27 mouse cellular contexts compared by ENCODE assay signal in genomic region chr9:75413206-75413605, GRCm38 (mm10). TPM values are rescaled to one million over a fixed set of nuclear protein-coding genes. Genes with fewer than 3 reads are reported as not detected.
DNase-seq lines count a peak whose midpoint lies in the region; TF ChIP-seq lines count a peak whose summit lies in the region.
"Had no signal": no experiment of that assay in that cellular context is flagged by ENCODE, and none has a peak within 500 bp of the region (broad histone marks: within the 10 kb centered on the region; RNA-seq: fewer than 3 reads in every experiment).

No protein-coding gene starts in this region.

- H3K9me3 ChIP-seq in heart, embryonic 10.5 days = no peaks in the 10 kb centered on the region
- H3K9me3 ChIP-seq in E14TG2a.4 (ENCODE audit: low read length) = no peaks in the 10 kb centered on the region
- H3K9me3 ChIP-seq in limb, embryonic 10.5 days (replicated peaks) = no peaks in the 10 kb centered on the region
- H3K9me3 ChIP-seq: forebrain, embryonic 13.5 days; heart, embryonic 15.5 days; hindbrain, embryonic 12.5 days; liver, embryonic 13.5 days; midbrain, embryonic 13.5 days; neural tube, embryonic 15.5 days had no signal

- H3K27ac ChIP-seq in heart, embryonic 10.5 days = 0 out of 2 replicates have a peak overlapping the region, but pooled peaks have one; percentile 16
- peak overlapping the region; percentile 77 for H3K27ac ChIP-seq in thymus, adult 2 months (ENCODE audit: control insufficient read depth, insufficient read depth, low read length)
- H3K27ac ChIP-seq in limb, embryonic 10.5 days = peak overlapping the region; percentile 61
- H3K27ac ChIP-seq: forebrain, embryonic 13.5 days; heart, embryonic 15.5 days; hindbrain, embryonic 12.5 days; hindbrain, postnatal 0 days; left cerebral cortex, adult 2 months; liver, embryonic 13.5 days; midbrain, embryonic 13.5 days; neural tube, embryonic 15.5 days had no signal

- no peak for TF ChIP-seq CTCF in thymus, adult 2 months (IDR thresholded peaks at IDR 0.05; ENCODE audit: borderline replicate concordance, control insufficient read depth, extremely low read depth, insufficient read depth, low read length, poor library complexity)
- no peak for TF ChIP-seq CTCF in E14TG2a.4 (conservative IDR thresholded peaks at IDR 0.05; ENCODE audit: low read length)

- H3K4me1 ChIP-seq in heart, embryonic 10.5 days = peaks cover 32% of the 10 kb centered on the region
- peaks cover 25% of the 10 kb centered on the region for H3K4me1 ChIP-seq in thymus, adult 2 months (replicated peaks; ENCODE audit: control insufficient read depth, insufficient read depth, low read length)
- H3K4me1 ChIP-seq in E14TG2a.4 (replicated peaks; ENCODE audit: low read depth, low read length) = peaks cover 86% of the 10 kb centered on the region
- peaks cover 37% of the 10 kb centered on the region for H3K4me1 ChIP-seq in limb, embryonic 10.5 days

- WGBS in heart, embryonic 10.5 days = 47% methylated on average over 5 of the region's 5 CpGs
- WGBS in thymus, adult 2 months = 90% methylated on average over 5 of the region's 5 CpGs
- 67% methylated on average over 5 of the region's 5 CpGs for WGBS in limb, embryonic 10.5 days

- H3K36me3 ChIP-seq in heart, embryonic 10.5 days = no peaks in the 10 kb centered on the region
- no peaks in the 10 kb centered on the region for H3K36me3 ChIP-seq in thymus, adult 2 months (ENCODE audit: control insufficient read depth, insufficient read depth, low read length)
- peaks cover 61% of the 10 kb centered on the region for H3K36me3 ChIP-seq in E14TG2a.4 (ENCODE audit: insufficient read depth, low read length)
- H3K36me3 ChIP-seq in limb, embryonic 10.5 days = no peaks in the 10 kb centered on the region
- H3K36me3 ChIP-seq: heart, embryonic 15.5 days; hindbrain, embryonic 12.5 days; liver, embryonic 13.5 days; midbrain, embryonic 13.5 days; neural tube, embryonic 15.5 days had no signal

- intact Hi-C loops in heart, postnatal 25 days (cut with DNase I) = no loop called here
- intact Hi-C loops in left cerebral cortex, postnatal 36 days (cut with DNase I) = loop anchor here (5.0 kb wide), 1 partner anchor 91 kb away; no protein-coding TSS in a partner anchor

- no peak for TF ChIP-seq POLR2A in thymus, adult 2 months (IDR thresholded peaks at IDR 0.05; ENCODE audit: control insufficient read depth, extremely low read depth, insufficient read depth, low read length, poor library complexity)

- H3K4me3 ChIP-seq in heart, embryonic 10.5 days = no peak overlapping the region
- H3K4me3 ChIP-seq in thymus, adult 2 months (ENCODE audit: control insufficient read depth, insufficient read depth, low read length) = no peak overlapping the region
- 0 out of 2 replicates have a peak overlapping the region, but pooled peaks have one; percentile 0 for H3K4me3 ChIP-seq in E14TG2a.4 (replicated peaks; ENCODE audit: low read length)
- H3K4me3 ChIP-seq in limb, embryonic 10.5 days = no peak overlapping the region
- H3K4me3 ChIP-seq: forebrain, embryonic 13.5 days; heart, embryonic 15.5 days; hindbrain, embryonic 12.5 days; left cerebral cortex, adult 2 months; liver, embryonic 13.5 days; midbrain, embryonic 13.5 days; neural tube, embryonic 15.5 days had no signal

- no peak for DNase-seq in heart, embryonic 10.5 days (ENCODE audit: low spot score)
- no peak for DNase-seq in heart, postnatal 25 days (ENCODE audit: low spot score)
- no peak for DNase-seq in thymus, adult 2 months
- no peak for DNase-seq in thymus, postnatal 36 days
- DNase-seq in limb, embryonic 10.5 days (ENCODE audit: low spot score) = no peak
- no peak for DNase-seq in layer of hippocampus, postnatal 14 days (ENCODE audit: low spot score in 2 of 2)
- DNase-seq in left cerebral cortex, postnatal 36 days (ENCODE audit: low spot score in 2 of 2) = no peak
- DNase-seq: adrenal gland, postnatal 25 days; cerebellum, adult 8-10 months; cerebellum, postnatal 25 days; gastrocnemius, postnatal 14 days; heart, postnatal 36 days; kidney, adult 8-10 months; kidney, postnatal 10 days; liver, embryonic 13.5 days; lung, postnatal 10 days; retina, postnatal 1 day; right cerebral cortex, postnatal 14 days; thymus, adult 18-20 months had no signal

- H3K27me3 ChIP-seq in heart, embryonic 10.5 days (ENCODE audit: insufficient read depth, poor library complexity, severe bottlenecking) = no peaks in the 10 kb centered on the region
- no peaks in the 10 kb centered on the region for H3K27me3 ChIP-seq in thymus, adult 2 months (ENCODE audit: control insufficient read depth, insufficient read depth, low read length)
- no peaks in the 10 kb centered on the region for H3K27me3 ChIP-seq in E14TG2a.4 (ENCODE audit: insufficient read depth, low read length)
- H3K27me3 ChIP-seq in limb, embryonic 10.5 days (ENCODE audit: low read depth, poor library complexity, severe bottlenecking) = no peaks in the 10 kb centered on the region
- H3K27me3 ChIP-seq: forebrain, embryonic 13.5 days; heart, embryonic 15.5 days; hindbrain, embryonic 12.5 days; liver, embryonic 13.5 days; midbrain, embryonic 13.5 days; neural tube, embryonic 15.5 days had no signal

RNA-seq across cellular contexts. Expression of gene Mapk6, which starts 3.4 kb away (rescaled TPM):
- polyA plus RNA-seq in heart, embryonic 10.5 days (2016; fragmentation: Nextera tagmentation; extraction: Ambion mirVana) = 71.2 and 87.1 TPM in 2 replicates
- total RNA-seq in heart, postnatal 25 days (2021) = 10 to 100 TPM; 30.9 to 31.0 TPM
- polyA plus RNA-seq in thymus, adult 2 months (2012; rRNA removed) = 31.7 and 38.4 TPM in 2 replicates
- polyA plus RNA-seq in limb, embryonic 10.5 days (2016; fragmentation: Nextera tagmentation; extraction: Ambion mirVana) = 141 and 146 TPM in 2 replicates
- 10 to 100 TPM; 40.6 to 42.1 TPM for total RNA-seq in layer of hippocampus, postnatal 14 days (2021)
- total RNA-seq in left cerebral cortex, postnatal 36 days (2021) = 10 to 100 TPM; 67.8 to 74.3 TPM

RNA-seq across cellular contexts. Expression of gene Leo1, which starts 28.1 kb away (rescaled TPM):
- 36.3 and 49.1 TPM in 2 replicates for polyA plus RNA-seq in heart, embryonic 10.5 days (2016; fragmentation: Nextera tagmentation; extraction: Ambion mirVana)
- 10 to 100 TPM; 12.0 to 20.6 TPM for total RNA-seq in heart, postnatal 25 days (2021)
- polyA plus RNA-seq in thymus, adult 2 months (2012; rRNA removed) = 6.7 and 9.0 TPM in 2 replicates
- polyA plus RNA-seq in limb, embryonic 10.5 days (2016; fragmentation: Nextera tagmentation; extraction: Ambion mirVana) = 49.4 and 58.3 TPM in 2 replicates
- 10 to 100 TPM; 23.6 to 23.7 TPM for total RNA-seq in layer of hippocampus, postnatal 14 days (2021)
- 10 to 100 TPM; 26.2 to 30.0 TPM for total RNA-seq in left cerebral cortex, postnatal 36 days (2021)

Comparison
In these comparisons a context has a peak if more than half of its experiments do, and no peak if none do; other contexts are left out.
1. H3K27ac ChIP-seq: peak in every context shown above with its lines; median percentile 77 in thymus, adult 2 months; 61 in limb, embryonic 10.5 days; 16 in heart, embryonic 10.5 days.